Mouse (Mus musculus): ENCODE results near the gene Srsf3. TPM values are rescaled to one million over a fixed set of nuclear protein-coding genes. Genes with fewer than 3 reads are reported as not detected.

Srsf3 gene
- total and polyA plus RNA-seq, 3 experiments = 171 to 687 (median 380) TPM

DNA sequence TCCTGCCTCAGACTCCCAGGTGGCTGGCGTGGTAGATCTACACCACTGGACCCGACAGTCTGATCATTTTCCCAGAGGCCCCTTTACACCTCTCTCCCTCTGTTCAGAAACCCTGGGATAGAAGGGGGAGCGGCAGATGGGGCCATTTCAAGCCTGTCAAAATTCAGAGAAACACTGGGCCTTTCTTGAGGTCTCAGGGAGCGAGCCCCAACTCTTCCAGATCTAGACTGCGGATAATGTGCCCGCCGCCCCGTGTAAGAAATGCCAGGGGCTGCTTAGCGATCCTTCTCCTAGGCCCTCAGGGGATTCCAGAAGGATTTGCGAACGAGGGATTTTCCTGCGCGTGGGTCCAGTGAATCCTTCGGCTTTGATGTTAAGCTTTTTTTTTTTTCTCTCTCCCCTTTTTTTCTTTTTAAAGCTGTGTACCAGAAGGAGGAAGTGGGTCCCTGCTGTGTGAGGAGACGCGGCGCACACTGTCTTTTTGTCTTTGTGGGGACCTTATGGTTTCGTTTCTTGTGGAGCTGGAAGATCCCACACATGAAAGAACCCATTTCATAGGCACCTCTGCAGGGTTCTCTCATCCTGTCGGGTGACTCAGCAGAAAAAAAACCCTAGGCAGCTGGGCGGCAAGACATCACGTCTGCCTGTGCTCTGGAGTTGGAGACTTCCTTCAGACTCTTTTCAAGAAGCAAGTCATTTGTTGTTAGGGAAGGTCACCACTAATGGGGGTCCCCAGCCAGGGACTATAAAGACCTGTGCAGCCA lies 49.4 kb downstream of the Srsf3 start:
- H3K36me3 ChIP-seq (replicated peaks in 1 of 2; ENCODE audit: control insufficient read depth in 1 of 2, insufficient read depth in 1 of 2, low read length in 1 of 2) = peaks cover 0 to 6% of the 10 kb centered on the region in 2 experiments
- H3K9me3 ChIP-seq (replicated peaks; ENCODE audit: low read length) = peaks cover 11% of the 10 kb centered on the region
- peaks cover 9 to 29% of the 10 kb centered on the region in 2 experiments for H3K4me1 ChIP-seq (ENCODE audit: control insufficient read depth in 1 of 2, insufficient read depth in 2 of 2)
- dilution Hi-C loops (cut with MboI; ENCODE audit: extremely low pct_ligation_motif_present, extremely low pct_unique_long_range_greater_than_20kb, low sequenced_read_pairs) = no loop called here
- peak overlapping the region; percentile 76 for H3K4me2 ChIP-seq (ENCODE audit: insufficient read depth, low read depth, poor library complexity, severe bottlenecking)
- no peaks in the 10 kb centered on the region for H3K79me2 ChIP-seq (replicated peaks; ENCODE audit: control insufficient read depth, extremely low read depth, insufficient read depth, poor library complexity, severe bottlenecking)
- peak; percentile 86 for DNase-seq (ENCODE audit: extremely low read depth)
- H3K27me3 ChIP-seq (replicated peaks) = no peaks in the 10 kb centered on the region
- in situ Hi-C loops (cut with MboI; ENCODE audit: low pct_ligation_motif_present, low pct_unique_long_range_greater_than_20kb, low sequenced_read_pairs) = no loop called here
- TF ChIP-seq MEF2A (IDR thresholded peaks at IDR 0.05; ENCODE audit: borderline replicate concordance, low read depth, low read length) (0 out of 2 replicates have a peak, but pooled peaks have one; percentile 68), USF2 (conservative IDR thresholded peaks at IDR 0.05; ENCODE audit: low read depth, low read length) (no peak), ZC3H11A (IDR thresholded peaks at IDR 0.05; ENCODE audit: low read depth, low read length) (no peak), TCF12 (IDR thresholded peaks at IDR 0.05; ENCODE audit: low read depth, low read length) (peak; percentile 73; the same call in 1 of the 2 replicates), TBP (conservative IDR thresholded peaks at IDR 0.05; ENCODE audit: low read depth, low read length) (peak; percentile 66; the same call in 1 of the 2 replicates), CTCF (conservative IDR thresholded peaks at IDR 0.05 in 1 of 2, IDR thresholded peaks at IDR 0.05 in 1 of 2; ENCODE audit: low read depth in 2 of 2, low read length in 2 of 2) (no peak), EP300 (IDR thresholded peaks at IDR 0.05; ENCODE audit: low read length) (peak; percentile 68), ZKSCAN1 (IDR thresholded peaks at IDR 0.05; ENCODE audit: borderline replicate concordance, low read depth, low read length) (no peak), ZMIZ1 (IDR thresholded peaks at IDR 0.05; ENCODE audit: low read depth, low read length) (no peak), ZNF384 (IDR thresholded peaks at IDR 0.05; ENCODE audit: low read depth, low read length) (peak; percentile 95), ETS1 (conservative IDR thresholded peaks at IDR 0.05; ENCODE audit: low read depth, low read length) (peak; percentile 88), MAX (IDR thresholded peaks at IDR 0.05; ENCODE audit: low read length) (no peak; the same call in 1 of the 2 replicates), POLR2AphosphoS2 (IDR thresholded peaks at IDR 0.05; ENCODE audit: low read depth, low read length) (no peak), JUND (conservative IDR thresholded peaks at IDR 0.05; ENCODE audit: low read depth, low read length) (no peak), RAD21 (IDR thresholded peaks at IDR 0.05; ENCODE audit: low read depth, low read length) (no peak), SIN3A (IDR thresholded peaks at IDR 0.05; ENCODE audit: low read length) (peak; percentile 29; the same call in 1 of the 2 replicates), IRF4 (IDR thresholded peaks at IDR 0.05; ENCODE audit: low read depth, low read length) (peak; percentile 55; the same call in 1 of the 2 replicates), HCFC1 (IDR thresholded peaks at IDR 0.05; ENCODE audit: low read depth, low read length) (no peak), SMC3 (IDR thresholded peaks at IDR 0.05; ENCODE audit: low read depth, low read length) (no peak), NRF1 (IDR thresholded peaks at IDR 0.05; ENCODE audit: low read depth, low read length) (no peak), UBTF (IDR thresholded peaks at IDR 0.05; ENCODE audit: low read depth, low read length) (no peak), MYC (IDR thresholded peaks at IDR 0.05; ENCODE audit: low read depth, low read length) (no peak), MAZ (IDR thresholded peaks at IDR 0.05; ENCODE audit: low read depth, low read length) (peak; percentile 26; the same call in 1 of the 2 replicates), MXI1 (IDR thresholded peaks at IDR 0.05; ENCODE audit: low read depth, low read length) (no peak; the same call in 1 of the 2 replicates), GABPA (IDR thresholded peaks at IDR 0.05; ENCODE audit: insufficient replicate concordance, low read depth, low read length) (no peak), POLR2A (IDR thresholded peaks at IDR 0.05; ENCODE audit: low read depth, low read length) (peak; percentile 38; the same call in 1 of the 2 replicates), MAFK (IDR thresholded peaks at IDR 0.05; ENCODE audit: insufficient replicate concordance, low read length) (peak; percentile 97), CHD2 (IDR thresholded peaks at IDR 0.05; ENCODE audit: low read length) (no peak; the same call in 1 of the 2 replicates), BHLHE40 (IDR thresholded peaks at IDR 0.05; ENCODE audit: low read depth, low read length) (peak; percentile 94), E2F4 (IDR thresholded peaks at IDR 0.05; ENCODE audit: insufficient replicate concordance, low read depth, low read length) (no peak), CHD1 (IDR thresholded peaks at IDR 0.05; ENCODE audit: low read depth, low read length) (no peak), ELF1 (IDR thresholded peaks at IDR 0.05; ENCODE audit: low read depth, low read length) (peak; percentile 62), RCOR1 (conservative IDR thresholded peaks at IDR 0.05; ENCODE audit: low read depth, low read length) (0 out of 2 replicates have a peak, but pooled peaks have one; percentile 22)
- peak overlapping the region in 1 of 3 experiments; percentile 27 for H3K4me3 ChIP-seq (replicated peaks in 1 of 3; ENCODE audit: low read depth in 2 of 3, low read length in 2 of 3, poor library complexity in 1 of 3)
- peak overlapping the region; percentile 92 for H3K9ac ChIP-seq (ENCODE audit: insufficient read depth, low read depth)
- H3K27ac ChIP-seq (ENCODE audit: insufficient read depth, low read depth) = peak overlapping the region; percentile 91
